Comparison of ENCODE assay signal across 8 mouse cellular contexts in genomic region chr9:62040008-62040608, GRCm38 (mm10). TPM values are rescaled to one million over a fixed set of nuclear protein-coding genes. Genes with fewer than 3 reads are reported as not detected.
DNase-seq lines count a peak whose midpoint lies in the region; ATAC-seq and TF ChIP-seq lines count a peak whose summit lies in the region.

No protein-coding gene starts in this region.

- peak; percentile 63 for ATAC-seq in embryonic facial prominence, embryonic 14.5 days (ENCODE audit: low read depth)
- ATAC-seq in heart, embryonic 11.5 days (replicated peaks; ENCODE audit: insufficient number of reproducible peaks, low FRiP score, low TSS enrichment): no peak
- peak; percentile 73 for ATAC-seq in kidney, embryonic 16.5 days (ENCODE audit: low FRiP score, low TSS enrichment)

- no peak overlapping the region for H3K4me3 ChIP-seq in embryonic facial prominence, embryonic 14.5 days (ENCODE audit: low read depth, low read length)
- H3K4me3 ChIP-seq in heart, embryonic 11.5 days (ENCODE audit: low read depth, low read length): no peak overlapping the region
- no peak overlapping the region for H3K4me3 ChIP-seq in kidney, embryonic 16.5 days (ENCODE audit: low read length)
- no peak overlapping the region for H3K4me3 ChIP-seq in liver, adult 2 months (ENCODE audit: insufficient read depth, low read depth, low read length)

- H3K4me2 ChIP-seq in embryonic facial prominence, embryonic 14.5 days (ENCODE audit: low read depth, low read length): peak overlapping the region; percentile 35
- peak overlapping the region; percentile 46 for H3K4me2 ChIP-seq in heart, embryonic 11.5 days
- H3K4me2 ChIP-seq in kidney, embryonic 16.5 days (replicated peaks; ENCODE audit: low read depth, low read length): peak overlapping the region; percentile 43

- H3K4me1 ChIP-seq in embryonic facial prominence, embryonic 14.5 days (ENCODE audit: control insufficient read depth, insufficient read depth, low read length): no peaks in the 10 kb centered on the region
- H3K4me1 ChIP-seq in heart, embryonic 11.5 days (ENCODE audit: control insufficient read depth, insufficient read depth, low read length): no peaks in the 10 kb centered on the region
- H3K4me1 ChIP-seq in kidney, embryonic 16.5 days (ENCODE audit: insufficient read depth, low read length): peaks cover 3% of the 10 kb centered on the region; the same call in 1 of the 2 replicates
- peaks cover 9% of the 10 kb centered on the region; the same call in 1 of the 2 replicates for H3K4me1 ChIP-seq in liver, adult 2 months (ENCODE audit: control insufficient read depth, insufficient read depth, low read length)

- no peak for TF ChIP-seq POLR2A in liver, adult 2 months (IDR thresholded peaks at IDR 0.05; ENCODE audit: extremely low read depth, insufficient read depth, low read length)

- no peaks in the 10 kb centered on the region for H3K9me3 ChIP-seq in embryonic facial prominence, embryonic 14.5 days (ENCODE audit: control insufficient read depth, low read length)
- no peaks in the 10 kb centered on the region for H3K9me3 ChIP-seq in heart, embryonic 11.5 days (replicated peaks; ENCODE audit: control insufficient read depth, low read length)
- H3K9me3 ChIP-seq in kidney, embryonic 16.5 days (ENCODE audit: low read length): no peaks in the 10 kb centered on the region

- no peaks in the 10 kb centered on the region for H3K36me3 ChIP-seq in embryonic facial prominence, embryonic 14.5 days (ENCODE audit: control insufficient read depth, insufficient read depth, low read length)
- no peaks in the 10 kb centered on the region for H3K36me3 ChIP-seq in heart, embryonic 11.5 days (ENCODE audit: control insufficient read depth, insufficient read depth, low read length)
- no peaks in the 10 kb centered on the region for H3K36me3 ChIP-seq in kidney, embryonic 16.5 days (ENCODE audit: insufficient read depth, low read length)
- no peaks in the 10 kb centered on the region for H3K36me3 ChIP-seq in liver, adult 2 months (ENCODE audit: control insufficient read depth, insufficient read depth, low read length)
- H3K36me3 ChIP-seq in splenic B cell, adult 2 months (ENCODE audit: control insufficient read depth, insufficient read depth, low read length, poor library complexity, severe bottlenecking): no peaks in the 10 kb centered on the region

- no peak overlapping the region for H3K27ac ChIP-seq in embryonic facial prominence, embryonic 14.5 days (replicated peaks; ENCODE audit: low read depth, low read length)
- H3K27ac ChIP-seq in heart, embryonic 11.5 days (ENCODE audit: low read depth, low read length): no peak overlapping the region
- H3K27ac ChIP-seq in kidney, embryonic 16.5 days (ENCODE audit: low read length): no peak overlapping the region
- H3K27ac ChIP-seq in liver, adult 2 months (replicated peaks; ENCODE audit: insufficient read depth, low read depth, low read length): no peak overlapping the region

- H3K27me3 ChIP-seq in embryonic facial prominence, embryonic 14.5 days (replicated peaks; ENCODE audit: control insufficient read depth, insufficient read depth, low read length): no peaks in the 10 kb centered on the region
- no peaks in the 10 kb centered on the region for H3K27me3 ChIP-seq in heart, embryonic 11.5 days (ENCODE audit: control insufficient read depth, insufficient read depth, low read length)
- H3K27me3 ChIP-seq in kidney, embryonic 16.5 days (ENCODE audit: insufficient read depth, low read length): no peaks in the 10 kb centered on the region
- H3K27me3 ChIP-seq in liver, adult 2 months (ENCODE audit: control insufficient read depth, insufficient read depth, low read length): no peaks in the 10 kb centered on the region
- H3K27me3 ChIP-seq in splenic B cell, adult 2 months (ENCODE audit: control insufficient read depth, insufficient read depth, low read length, poor library complexity, severe bottlenecking): no peaks in the 10 kb centered on the region

- peak; percentile 99 for TF ChIP-seq CTCF in liver, adult 2 months (IDR thresholded peaks at IDR 0.05; ENCODE audit: low read depth, low read length)

- H3K9ac ChIP-seq in embryonic facial prominence, embryonic 14.5 days (ENCODE audit: low read depth, low read length): no peak overlapping the region
- no peak overlapping the region for H3K9ac ChIP-seq in heart, embryonic 11.5 days (ENCODE audit: low read depth, low read length)
- 0 out of 2 replicates have a peak overlapping the region, but pooled peaks have one; percentile 17 for H3K9ac ChIP-seq in kidney, embryonic 16.5 days (replicated peaks; ENCODE audit: low read length)
- no peak overlapping the region for H3K9ac ChIP-seq in liver, adult 2 months (ENCODE audit: low read depth, low read length)

- peak; percentile 63 for DNase-seq in 3134 (ENCODE audit: extremely low read depth, insufficient read length, low spot score)
- DNase-seq in adrenal gland, postnatal 36 days: peak; percentile 90 to 94
- peak; percentile 89 for DNase-seq in embryonic facial prominence, embryonic 14.5 days (ENCODE audit: low spot score)
- DNase-seq in liver, adult 2 months (ENCODE audit: extremely low read depth, low read depth, low spot score): peak; percentile 63
- DNase-seq in naive thymus-derived CD4-positive, alpha-beta T cell, adult 2 months (ENCODE audit: low read depth): peak; percentile 82
- DNase-seq in splenic B cell, adult 2 months (ENCODE audit: low read depth, low spot score): peak; percentile 81

- WGBS in embryonic facial prominence, embryonic 14.5 days: 8% methylated on average over 20 of the region's 20 CpGs
- WGBS in heart, embryonic 11.5 days (ENCODE audit: insufficient replicate concordance): 7% methylated on average over 20 of the region's 20 CpGs
- WGBS in kidney, embryonic 16.5 days: 8% methylated on average over 20 of the region's 20 CpGs
- 7% methylated on average over 20 of the region's 20 CpGs for WGBS in liver, adult 2 months

- no peaks in the 10 kb centered on the region for H3K79me2 ChIP-seq in liver, adult 2 months (ENCODE audit: control insufficient read depth, insufficient read depth, low read length)

RNA-seq across cellular contexts. Expression of gene Paqr5, which starts 13.5 kb away (rescaled TPM):
- 10 to 100 TPM in 1 of 2 experiments, under 1 TPM in 1; 0.99 to 10.8 TPM for total RNA-seq in adrenal gland, postnatal 36 days (2021)
- polyA plus RNA-seq in embryonic facial prominence, embryonic 14.5 days (2014; fragmentation: Nextera tagmentation; extraction: Ambion mirVana): 7.3 and 7.4 TPM in 2 replicates
- polyA plus RNA-seq in heart, embryonic 11.5 days (2014; fragmentation: Nextera tagmentation; extraction: Ambion mirVana): 0.41 and 0.56 TPM in 2 replicates
- polyA plus RNA-seq in kidney, embryonic 16.5 days (2015; fragmentation: Nextera tagmentation; extraction: Ambion mirVana): 50.4 and 53.4 TPM in 2 replicates
- 0.07 TPM in 1 of 2 replicates, not detected in the other for total RNA-seq in liver, adult 2 months (2014; rRNA removed)
- 0.13 TPM in 1 of 2 replicates, not detected in the other for polyA plus RNA-seq in liver, adult 2 months (2012; rRNA removed)
